Mouse (Mus musculus) midbrain, embryonic 12.5 days (tissue): ENCODE results near the gene Tkfc. TPM values are rescaled to one million over a fixed set of nuclear protein-coding genes. Genes with fewer than 3 reads are reported as not detected.

ENCODE experiments used
- ATAC-seq: fragments of 200-750 bp; cut with Nextera tagmentation; 2 replicates; pipeline ENCODE4 v1.8.0; 2017; ENCODE audit warnings: low read depth, moderate TSS enrichment, moderate library complexity; ENCODE audit not compliant: low FRiP score
- H3K27ac ChIP-seq: fragments of 300-500 bp; sonication (generic); replicated peaks from 2 replicates; pipeline ENCODE4 v1.5.1; 2016; ENCODE audit warnings: mild to moderate bottlenecking
- H3K27me3 ChIP-seq: fragments of 300-500 bp; sonication (generic); 2 replicates; pipeline ENCODE4 v1.6.1; 2016; ENCODE audit warnings: mild to moderate bottlenecking
- H3K36me3 ChIP-seq: fragments of 300-500 bp; sonication (generic); 2 replicates; pipeline ENCODE4 v1.6.1; 2016
- H3K4me1 ChIP-seq: fragments of 300-500 bp; sonication (generic); 2 replicates; pipeline ENCODE4 v1.6.1; 2016
- H3K4me2 ChIP-seq: fragments of 300-500 bp; sonication (generic); replicated peaks from 2 replicates; pipeline ENCODE4 v1.6.1; 2016; ENCODE audit warnings: mild to moderate bottlenecking, moderate library complexity
- H3K4me3 ChIP-seq: fragments of 300-500 bp; sonication (generic); 2 replicates; pipeline ENCODE4 v1.5.1; 2016; ENCODE audit warnings: mild to moderate bottlenecking
- H3K9ac ChIP-seq: fragments of 300-500 bp; sonication (generic); replicated peaks from 2 replicates; pipeline ENCODE4 v1.6.1; 2016; ENCODE audit warnings: mild to moderate bottlenecking, moderate library complexity
- H3K9me3 ChIP-seq: fragments of 300-500 bp; sonication (generic); 2 replicates; pipeline ENCODE4 v1.6.1; 2016; ENCODE audit warnings: mild to moderate bottlenecking
- WGBS: fragments of 180-500 bp; shearing (Covaris S2); methylation state at CpG from one replicate; pipeline ENCODE4 v1.1.7; 2016; 5-methylcytosine and 5-hydroxymethylcytosine counted together
- polyA plus RNA-seq: library from polyadenylated mRNA; unstranded; fragments of >200 nt; fragmentation: Nextera tagmentation; extraction: Ambion mirVana; gene quantifications from 2 replicates; pipeline ENCODE4 v1.2.1, GENCODE M21; 2016

Gene Tkfc
- polyA plus RNA-seq, 1 experiment from 2014 or later = 22.9 TPM

DNA sequence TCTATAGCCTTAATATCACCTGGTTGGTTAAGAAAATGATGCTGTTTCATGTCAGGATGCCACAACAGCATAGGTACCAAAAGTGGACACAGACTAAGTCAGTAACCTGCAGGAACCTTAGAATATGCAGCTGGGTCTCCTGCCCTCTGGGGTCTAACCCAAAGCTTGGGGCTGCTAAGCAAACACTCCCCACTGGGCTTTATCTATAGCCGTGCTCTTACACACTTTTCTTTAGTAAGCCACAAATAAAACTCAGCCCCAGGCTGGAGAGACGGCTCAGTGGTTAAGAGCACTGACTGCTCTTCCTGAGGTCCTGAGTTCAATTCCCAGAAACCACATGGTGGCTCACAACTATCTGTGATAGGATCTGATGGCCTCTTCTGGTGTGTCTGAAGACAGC, 48.5 kb downstream of the Tkfc start:
- H3K4me2 ChIP-seq = no peak overlapping the region
- no peaks in the 10 kb centered on the region for H3K27me3 ChIP-seq
- no peak overlapping the region for H3K9ac ChIP-seq
- H3K27ac ChIP-seq = no peak overlapping the region
- no peaks in the 10 kb centered on the region for H3K9me3 ChIP-seq
- no peak overlapping the region for H3K4me3 ChIP-seq
- peaks cover 8% of the 10 kb centered on the region for H3K36me3 ChIP-seq
- 82% methylated on average over 2 of the region's 2 CpGs for WGBS
- H3K4me1 ChIP-seq = peaks cover 18% of the 10 kb centered on the region
- ATAC-seq = no peak

DNA sequence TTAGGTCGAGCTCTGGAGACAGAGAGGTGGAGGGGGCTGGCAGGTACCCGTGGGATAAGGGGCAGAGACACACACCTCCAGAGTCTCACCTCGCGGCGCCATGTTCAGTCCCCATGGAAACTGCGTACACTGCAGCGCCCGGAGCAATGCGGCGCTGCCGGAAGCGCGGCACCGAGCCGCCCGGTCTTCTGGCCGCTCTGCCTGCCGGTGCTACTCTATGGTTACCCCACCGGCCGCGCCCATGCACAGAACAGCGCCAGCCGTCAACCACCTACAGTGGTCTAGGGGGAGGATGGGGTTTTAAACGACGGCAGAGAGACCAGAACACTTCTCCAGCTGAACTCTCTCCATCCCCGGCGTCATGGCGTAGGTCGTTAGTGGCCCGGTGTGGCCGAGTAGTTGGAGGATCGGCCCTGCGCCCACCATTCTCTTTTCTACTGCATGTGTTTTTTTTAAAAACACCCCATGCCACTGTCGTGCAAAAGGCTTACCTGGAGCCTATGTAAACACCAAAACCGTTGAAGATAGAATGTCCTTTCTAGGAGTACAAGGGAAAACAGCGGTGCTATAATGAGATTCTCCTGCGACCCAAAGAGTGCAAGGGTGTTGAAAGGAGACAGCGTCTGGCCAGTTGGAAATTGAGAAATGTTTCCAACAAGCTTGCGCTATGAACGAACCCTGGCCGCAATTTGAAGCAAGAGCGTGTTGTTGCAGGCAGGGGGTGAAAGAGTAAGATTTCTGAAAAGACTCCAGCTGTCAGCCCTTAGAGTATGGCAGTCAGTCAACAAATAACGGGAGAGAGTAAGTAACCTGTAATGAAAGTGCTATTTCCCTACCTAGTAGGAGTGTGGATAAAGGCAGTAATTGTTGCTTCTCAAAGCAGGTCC, 49.6 kb downstream of the Tkfc start, which contains the start of gene Tmem216:
Tmem216 (minus strand) TSS at position 615 of the 887 bp plus-strand sequence.
- Histone ChIP-seq H3K4me3 (peak within 1 kb of the TSS; percentile 66), H3K9me3 (no peaks in the 10 kb centered on the region), H3K4me2 (peak within 1 kb of the TSS; percentile 74), H3K36me3 (peaks cover 18% of the 10 kb centered on the region), H3K27ac (peak within 1 kb of the TSS; percentile 77), H3K27me3 (no peaks in the 10 kb centered on the region), H3K9ac (peak within 1 kb of the TSS; percentile 75), H3K4me1 (peaks cover 18% of the 10 kb centered on the region)
- peak; percentile 99 for ATAC-seq
- WGBS = 2% methylated on average over 43 of the region's 43 CpGs

DNA sequence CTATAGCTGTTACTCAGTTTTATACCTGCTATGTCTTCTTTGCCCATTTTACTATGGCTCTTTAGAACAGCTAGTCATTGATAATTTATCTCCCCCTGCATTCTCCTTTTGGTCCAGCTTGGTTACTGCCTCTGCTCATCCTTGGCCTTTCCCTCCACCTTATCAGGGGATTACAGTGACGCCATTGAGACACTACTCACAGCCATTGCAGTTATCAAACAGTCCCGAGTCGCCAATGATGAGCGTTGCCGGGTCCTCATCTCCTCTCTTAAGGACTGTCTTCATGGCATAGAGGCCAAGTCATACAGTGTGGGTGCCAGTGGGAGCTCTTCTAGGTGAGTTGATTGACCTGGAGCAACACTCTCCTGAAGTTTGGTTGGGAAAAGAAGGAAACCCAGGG, 66.0 kb downstream of the Tkfc start:
- Histone ChIP-seq H3K9ac (no peak overlapping the region), H3K4me2 (no peak overlapping the region), H3K27ac (no peak overlapping the region), H3K27me3 (no peaks in the 10 kb centered on the region), H3K4me3 (no peak overlapping the region), H3K36me3 (peaks cover 88% of the 10 kb centered on the region), H3K9me3 (no peaks in the 10 kb centered on the region), H3K4me1 (no peaks in the 10 kb centered on the region)
- ATAC-seq = no peak
- 96% methylated on average over 5 of the region's 5 CpGs for WGBS

Other genes starting within 250 kb of the Tkfc start
- 3.9 and 4.4 TPM in 2 replicates for gene Syt7, start 216.6 kb downstream of the Tkfc start, polyA plus RNA-seq
- gene Lrrc10b, start 148.2 kb downstream of the Tkfc start, polyA plus RNA-seq = 0.36 and 1.2 TPM in 2 replicates
- 0.27 and 1.1 TPM in 2 replicates for gene Ppp1r32, start 122.7 kb downstream of the Tkfc start, polyA plus RNA-seq
- 61.8 and 67.6 TPM in 2 replicates for gene Cpsf7, start 80.4 kb downstream of the Tkfc start, polyA plus RNA-seq
- gene Sdhaf2, start 79.5 kb downstream of the Tkfc start, polyA plus RNA-seq = 54.8 and 54.9 TPM in 2 replicates
- 52.3 and 58.5 TPM in 2 replicates for gene Tmem216, start 49.4 kb downstream of the Tkfc start, polyA plus RNA-seq
- 15.6 and 16.7 TPM in 2 replicates for gene Cyb561a3, start 28.5 kb downstream of the Tkfc start, polyA plus RNA-seq
- gene Tmem138, start 28.3 kb downstream of the Tkfc start, polyA plus RNA-seq = 50.4 and 52.5 TPM in 2 replicates
- 406 and 413 TPM in 2 replicates for gene Ddb1, start 327 bp downstream of the Tkfc start, polyA plus RNA-seq
- gene Vwce, start 28.6 kb upstream of the Tkfc start, polyA plus RNA-seq = 0.33 and 0.54 TPM in 2 replicates
- gene Pga5, start 72.4 kb upstream of the Tkfc start, polyA plus RNA-seq = not detected in 2 replicates
- 30.5 and 31.9 TPM in 2 replicates for gene Vps37c, start 83.1 kb upstream of the Tkfc start, polyA plus RNA-seq
- 0.27 and 0.32 TPM in 2 replicates for gene Cd5, start 133.3 kb upstream of the Tkfc start, polyA plus RNA-seq
- gene Cd6, start 224.4 kb upstream of the Tkfc start, polyA plus RNA-seq = not detected in 2 replicates
- 0.12 and 0.29 TPM in 2 replicates for gene Slc15a3, start 234.1 kb upstream of the Tkfc start, polyA plus RNA-seq